Mouse (Mus musculus) heart, postnatal 0 days (tissue): ENCODE data around the gene Zfp459.
A peak's percentile ranks its signal among the peaks of the same experiment; 100 is the strongest.

ENCODE experiments used
- CTCF ChIP-seq: IDR thresholded peaks from 2 replicates; pipeline ENCODE4 v1.5.1; 2016; ENCODE audit warnings: antibody characterized with exemption, control low read depth, low read depth
- EP300 ChIP-seq: IDR thresholded peaks from 2 replicates; pipeline ENCODE4 v1.6.1; 2016; ENCODE audit warnings: antibody characterized with exemption, low read depth

- TF ChIP-seq CTCF = peak; percentile 28
- TF ChIP-seq EP300 = no peak
Observed at GRCm38 (mm10) chr13:67360131-67360744, 61.0 kb downstream of the Zfp459 start, which contains the start of the genes Gm28044 and Zfp953.
